Mouse (Mus musculus): ENCODE data around the gene Cbl. TPM values are rescaled to one million over a fixed set of nuclear protein-coding genes. Genes with fewer than 3 reads are reported as not detected.

The Cbl gene
- polyA plus RNA-seq, 1 experiment from 2014 or later, result 4.9 TPM

DNA sequence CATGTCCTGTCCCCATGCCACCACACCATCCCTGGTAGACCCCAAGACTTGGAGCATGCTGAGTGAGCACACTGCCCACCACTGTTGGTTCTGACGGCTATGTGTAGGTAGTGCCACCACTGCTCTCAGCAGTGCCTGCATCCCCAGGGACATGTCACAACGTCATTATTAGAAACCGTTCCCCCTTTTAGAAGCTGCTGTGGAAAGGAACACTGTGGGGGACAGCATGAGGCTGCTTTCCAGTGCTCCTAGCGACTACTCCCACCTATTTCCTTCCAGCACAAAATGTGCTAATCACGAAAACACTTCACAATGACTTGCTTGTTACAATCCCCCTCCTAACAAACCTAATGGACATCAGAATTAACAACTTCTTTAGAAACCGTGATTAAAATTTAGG is 7.9 kb downstream of the Cbl start:
- no peak for TF ChIP-seq CTCF (IDR thresholded peaks at IDR 0.05; ENCODE audit: low read depth)
- TF ChIP-seq EP300 (optimal IDR thresholded peaks at IDR 0.05), result no peak
- no peaks in the 10 kb centered on the region; the same call in 1 of the 2 replicates for H3K36me3 ChIP-seq (ENCODE audit: control insufficient read depth, insufficient read depth, low read length)
- H3K27me3 ChIP-seq (ENCODE audit: control insufficient read depth, insufficient read depth, low read length), result no peaks in the 10 kb centered on the region
- no peak overlapping the region for H3K27ac ChIP-seq (replicated peaks)
- DNase-seq (ENCODE audit: low spot score) (no peak), ATAC-seq (ENCODE audit: low FRiP score, low TSS enrichment) (no peak)
- H3K4me1 ChIP-seq (replicated peaks; ENCODE audit: control insufficient read depth, insufficient read depth), result no peaks in the 10 kb centered on the region
- H3K4me3 ChIP-seq (ENCODE audit: low read depth, low read length), result no peak overlapping the region
- WGBS, result 51% methylated on average over 6 of the region's 6 CpGs
- H3K9me3 ChIP-seq (ENCODE audit: control insufficient read depth, low read length), result no peaks in the 10 kb centered on the region
- H3K4me2 ChIP-seq (replicated peaks; ENCODE audit: low read depth), result no peak overlapping the region
- no peak overlapping the region for H3K9ac ChIP-seq (ENCODE audit: low read length)

- H3K4me2 ChIP-seq (replicated peaks; ENCODE audit: low read depth), result no peak overlapping the region
- WGBS, result 92% methylated on average over 14 of the region's 14 CpGs
- H3K9me3 ChIP-seq (ENCODE audit: control insufficient read depth, low read length), result no peaks in the 10 kb centered on the region
- no peak overlapping the region for H3K9ac ChIP-seq (ENCODE audit: low read length)
- TF ChIP-seq EP300 (optimal IDR thresholded peaks at IDR 0.05) (no peak), CTCF (IDR thresholded peaks at IDR 0.05; ENCODE audit: low read depth) (no peak)
- H3K27ac ChIP-seq (replicated peaks), result no peak overlapping the region
- ATAC-seq (ENCODE audit: low FRiP score, low TSS enrichment), result no peak
- DNase-seq (ENCODE audit: low spot score), result no peak
- H3K4me3 ChIP-seq (ENCODE audit: low read depth, low read length), result no peak overlapping the region
- no peaks in the 10 kb centered on the region for H3K4me1 ChIP-seq (replicated peaks; ENCODE audit: control insufficient read depth, insufficient read depth)
- H3K27me3 ChIP-seq (ENCODE audit: control insufficient read depth, insufficient read depth, low read length), result no peaks in the 10 kb centered on the region
- H3K36me3 ChIP-seq (ENCODE audit: control insufficient read depth, insufficient read depth, low read length), result no peaks in the 10 kb centered on the region
Observed at GRCm38 (mm10) chr9:44213538-44213937, 20.3 kb downstream of the Cbl start.

DNA sequence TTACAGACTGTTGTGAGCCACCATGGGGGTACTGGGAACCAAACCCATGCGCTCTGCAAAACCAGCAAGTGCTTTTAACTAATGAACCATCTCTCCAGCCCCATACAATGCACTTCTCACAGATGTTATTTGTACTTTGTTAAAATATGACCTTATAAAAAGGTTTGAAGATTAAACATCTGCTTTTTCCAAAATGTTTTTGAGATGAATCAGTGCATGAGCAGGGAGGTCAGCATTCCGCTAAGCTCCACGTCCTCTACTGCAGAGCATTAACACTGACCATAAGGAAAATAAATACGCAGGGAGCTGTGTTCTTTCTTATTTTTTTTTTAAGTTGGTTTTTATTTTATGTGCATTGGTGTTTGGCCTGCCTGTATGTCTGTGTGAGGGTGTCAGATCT is 21.4 kb downstream of the Cbl start:
- 69% methylated on average over 4 of the region's 4 CpGs for WGBS
- Histone ChIP-seq H3K4me2 (replicated peaks; ENCODE audit: low read depth) (no peak overlapping the region), H3K36me3 (ENCODE audit: control insufficient read depth, insufficient read depth, low read length) (no peaks in the 10 kb centered on the region), H3K9me3 (ENCODE audit: control insufficient read depth, low read length) (no peaks in the 10 kb centered on the region), H3K27ac (replicated peaks) (no peak overlapping the region), H3K9ac (ENCODE audit: low read length) (no peak overlapping the region), H3K4me1 (replicated peaks; ENCODE audit: control insufficient read depth, insufficient read depth) (no peaks in the 10 kb centered on the region), H3K27me3 (ENCODE audit: control insufficient read depth, insufficient read depth, low read length) (no peaks in the 10 kb centered on the region), H3K4me3 (ENCODE audit: low read depth, low read length) (no peak overlapping the region)
- DNase-seq (ENCODE audit: low spot score) (no peak), ATAC-seq (ENCODE audit: low FRiP score, low TSS enrichment) (no peak)
- TF ChIP-seq CTCF (IDR thresholded peaks at IDR 0.05; ENCODE audit: low read depth) (no peak), EP300 (optimal IDR thresholded peaks at IDR 0.05) (no peak)

DNA sequence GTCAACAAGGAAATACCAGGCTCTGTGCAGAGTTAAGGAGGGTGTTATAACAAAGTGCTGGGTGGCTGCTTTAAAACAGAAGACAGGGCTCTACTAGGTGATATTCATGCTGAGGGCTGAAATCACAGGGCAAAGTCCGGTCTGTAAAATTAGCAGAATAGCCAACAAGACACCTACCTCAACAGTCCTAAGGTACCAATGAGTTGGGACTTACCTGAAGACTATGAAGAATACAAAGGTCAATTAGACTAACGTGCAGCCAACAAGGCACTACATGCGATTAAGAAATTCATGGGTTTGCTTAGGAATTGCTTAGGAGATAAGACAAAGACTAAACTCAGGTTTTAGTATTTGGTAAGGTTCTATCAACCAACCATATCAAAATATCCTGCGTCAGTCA is 24.4 kb downstream of the Cbl start:
- H3K4me2 ChIP-seq (replicated peaks; ENCODE audit: low read depth), result no peak overlapping the region
- DNase-seq (ENCODE audit: low spot score) (no peak), ATAC-seq (ENCODE audit: low FRiP score, low TSS enrichment) (no peak)
- no peaks in the 10 kb centered on the region for H3K27me3 ChIP-seq (ENCODE audit: control insufficient read depth, insufficient read depth, low read length)
- H3K9me3 ChIP-seq (ENCODE audit: control insufficient read depth, low read length), result no peaks in the 10 kb centered on the region
- no peak overlapping the region for H3K27ac ChIP-seq (replicated peaks)
- 80% methylated on average over 4 of the region's 4 CpGs for WGBS
- TF ChIP-seq EP300 (optimal IDR thresholded peaks at IDR 0.05) (no peak), CTCF (IDR thresholded peaks at IDR 0.05; ENCODE audit: low read depth) (no peak)
- no peaks in the 10 kb centered on the region for H3K4me1 ChIP-seq (replicated peaks; ENCODE audit: control insufficient read depth, insufficient read depth)
- H3K4me3 ChIP-seq (ENCODE audit: low read depth, low read length), result no peak overlapping the region
- H3K36me3 ChIP-seq (ENCODE audit: control insufficient read depth, insufficient read depth, low read length), result no peaks in the 10 kb centered on the region
- no peak overlapping the region for H3K9ac ChIP-seq (ENCODE audit: low read length)

GRCm38 (mm10) chr9:44207840-44208239 is 26.0 kb downstream of the Cbl start:
- DNase-seq (ENCODE audit: low spot score), result no peak
- TF ChIP-seq CTCF (IDR thresholded peaks at IDR 0.05; ENCODE audit: low read depth) (no peak), EP300 (optimal IDR thresholded peaks at IDR 0.05) (no peak)
- Histone ChIP-seq H3K4me2 (replicated peaks; ENCODE audit: low read depth) (no peak overlapping the region), H3K4me1 (replicated peaks; ENCODE audit: control insufficient read depth, insufficient read depth) (no peaks in the 10 kb centered on the region), H3K27ac (replicated peaks) (no peak overlapping the region), H3K27me3 (ENCODE audit: control insufficient read depth, insufficient read depth, low read length) (no peaks in the 10 kb centered on the region), H3K4me3 (ENCODE audit: low read depth, low read length) (no peak overlapping the region), H3K9me3 (ENCODE audit: control insufficient read depth, low read length) (no peaks in the 10 kb centered on the region), H3K9ac (ENCODE audit: low read length) (no peak overlapping the region), H3K36me3 (ENCODE audit: control insufficient read depth, insufficient read depth, low read length) (no peaks in the 10 kb centered on the region)
- no peak for ATAC-seq (ENCODE audit: low FRiP score, low TSS enrichment)
- WGBS, result 78% methylated on average over 2 of the region's 2 CpGs

DNA sequence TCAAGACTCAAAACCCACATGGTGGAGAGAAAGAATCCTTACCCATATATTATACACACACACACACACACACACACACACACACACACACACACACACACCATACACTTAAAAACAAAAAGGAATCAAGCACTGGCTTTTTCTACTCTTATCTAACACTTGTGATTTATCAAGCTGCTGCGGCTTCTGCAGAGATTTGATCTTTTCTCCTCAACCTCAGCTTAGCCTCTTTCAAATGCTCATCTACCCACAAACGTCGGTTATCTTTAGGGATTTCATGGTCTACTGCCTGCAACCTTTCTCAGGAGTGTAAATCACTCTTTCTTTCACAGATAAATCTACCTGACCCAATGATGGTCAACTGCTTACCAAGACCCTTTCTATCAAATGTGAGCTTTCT is 33.4 kb downstream of the Cbl start:
- no peak for ATAC-seq (ENCODE audit: low FRiP score, low TSS enrichment)
- 66% methylated on average over 3 of the region's 3 CpGs for WGBS

More for the DNA sequence above, 33.4 kb downstream of the Cbl start:
- no peak overlapping the region for H3K4me3 ChIP-seq (ENCODE audit: low read depth, low read length)
- no peaks in the 10 kb centered on the region for H3K4me1 ChIP-seq (replicated peaks; ENCODE audit: control insufficient read depth, insufficient read depth)
- no peak for TF ChIP-seq CTCF (IDR thresholded peaks at IDR 0.05; ENCODE audit: low read depth)
- TF ChIP-seq EP300 (optimal IDR thresholded peaks at IDR 0.05), result no peak
- H3K27ac ChIP-seq (replicated peaks), result no peak overlapping the region
- H3K27me3 ChIP-seq (ENCODE audit: control insufficient read depth, insufficient read depth, low read length), result no peaks in the 10 kb centered on the region
- no peak overlapping the region for H3K9ac ChIP-seq (ENCODE audit: low read length)
- no peak for DNase-seq (ENCODE audit: low spot score)
- H3K9me3 ChIP-seq (ENCODE audit: control insufficient read depth, low read length), result no peaks in the 10 kb centered on the region
- no peak overlapping the region for H3K4me2 ChIP-seq (replicated peaks; ENCODE audit: low read depth)
- peaks cover 5% of the 10 kb centered on the region; the same call in 1 of the 2 replicates for H3K36me3 ChIP-seq (ENCODE audit: control insufficient read depth, insufficient read depth, low read length)
